Mouse (Mus musculus): ENCODE measurements around the gene Noxo1. TPM values are rescaled to one million over a fixed set of nuclear protein-coding genes. Genes with fewer than 3 reads are reported as not detected.

Noxo1 gene
- 3.9 TPM for total RNA-seq (2023)

GRCm38 (mm10) chr17:24696011-24696697 is at the start of gene Noxo1, which contains the start of gene Gfer:
Gene Noxo1, plus strand, starts transcription at chr17:24696234.
Gene Gfer, minus strand, starts transcription at chr17:24696156.

GRCm38 (mm10) chr17:24650070-24650616 is 45.9 kb upstream of the Noxo1 start, which contains the start of gene Slc9a3r2:
Gene Slc9a3r2, minus strand, starts transcription at chr17:24650327.

DNA sequence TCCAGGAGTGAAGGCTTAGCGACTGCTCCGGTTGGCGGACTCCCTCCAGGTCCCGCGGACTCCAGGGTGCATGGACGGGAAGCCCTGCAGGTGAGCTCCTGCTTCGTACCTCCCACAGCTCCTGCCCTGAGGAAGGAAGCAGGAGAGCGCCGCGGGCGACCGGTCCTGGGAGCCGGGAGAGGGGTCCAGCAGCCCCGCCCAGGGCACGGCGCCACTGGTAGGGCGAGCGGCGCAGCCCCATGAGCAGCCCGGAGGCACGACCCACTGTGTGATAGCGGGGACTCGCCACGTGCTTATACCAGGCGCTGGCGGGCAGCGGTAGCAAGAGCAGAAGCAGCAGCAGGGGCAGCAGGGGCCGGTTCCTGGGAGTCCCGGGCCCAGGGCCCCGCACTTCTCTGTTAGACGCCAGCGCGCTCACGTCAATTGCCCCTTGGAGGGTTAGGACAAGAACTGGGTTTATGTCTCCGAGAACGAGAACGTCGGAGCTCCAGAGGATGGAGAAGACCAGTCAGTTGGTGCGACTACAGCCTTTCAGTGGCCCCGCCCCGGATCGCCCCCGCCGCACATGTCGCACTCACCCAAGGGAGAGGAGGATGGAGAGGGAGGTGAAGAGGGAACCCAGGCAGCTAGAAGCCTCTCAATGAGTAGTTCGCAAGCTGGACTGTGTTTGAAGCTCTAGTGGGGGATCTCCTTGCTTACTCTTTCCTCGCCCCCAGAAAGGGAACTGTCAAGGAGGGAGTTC is 37.8 kb upstream of the Noxo1 start, which contains the start of gene Npw:
Gene Npw, minus strand, starts transcription at position 441 of the 742 bp plus-strand sequence.

DNA sequence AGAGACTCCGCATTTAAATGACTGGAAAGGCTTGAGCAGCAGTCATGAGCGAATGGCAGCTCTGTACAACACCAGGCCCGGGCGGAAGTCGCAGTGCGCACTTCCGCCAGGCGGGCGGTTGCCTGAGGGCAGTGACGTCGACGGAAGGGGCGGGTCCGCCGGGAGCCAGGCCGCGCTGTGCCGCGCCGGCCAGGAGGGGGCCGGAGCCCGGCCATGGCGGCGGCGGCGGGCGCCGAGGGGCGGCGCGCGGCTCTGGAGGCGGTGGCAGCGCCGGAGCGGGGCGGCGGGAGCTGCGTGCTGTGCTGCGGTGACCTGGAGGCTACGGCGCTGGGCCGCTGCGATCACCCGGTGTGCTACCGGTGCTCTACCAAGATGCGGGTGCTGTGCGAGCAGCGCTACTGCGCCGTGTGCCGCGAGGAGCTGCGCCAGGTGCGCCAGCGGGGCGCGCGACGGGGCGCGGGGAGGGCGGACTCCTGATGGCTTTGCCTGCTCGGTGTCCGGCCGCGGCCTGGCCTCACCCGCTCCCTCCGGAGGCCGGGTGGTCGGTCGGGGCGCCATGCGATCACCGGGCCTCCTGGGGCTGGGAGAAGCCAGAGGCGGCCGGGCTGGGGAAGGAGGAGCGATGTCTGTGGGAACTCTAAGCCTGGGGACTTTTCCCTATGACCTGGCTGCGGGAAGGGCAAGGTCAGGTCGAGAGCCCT is 26.3 kb upstream of the Noxo1 start, which contains the start of gene Zfp598:
Gene Zfp598, plus strand, starts transcription at position 143 of the 701 bp plus-strand sequence.

GRCm38 (mm10) chr17:24689251-24690081 is 6.6 kb upstream of the Noxo1 start, which contains the start of gene Syngr3:
Gene Syngr3, minus strand, starts transcription at chr17:24689955.

GRCm38 (mm10) chr17:24706982-24707800 is 11.2 kb downstream of the Noxo1 start, which contains the start of gene Tbl3:
Gene Tbl3, minus strand, starts transcription at chr17:24707660.

DNA sequence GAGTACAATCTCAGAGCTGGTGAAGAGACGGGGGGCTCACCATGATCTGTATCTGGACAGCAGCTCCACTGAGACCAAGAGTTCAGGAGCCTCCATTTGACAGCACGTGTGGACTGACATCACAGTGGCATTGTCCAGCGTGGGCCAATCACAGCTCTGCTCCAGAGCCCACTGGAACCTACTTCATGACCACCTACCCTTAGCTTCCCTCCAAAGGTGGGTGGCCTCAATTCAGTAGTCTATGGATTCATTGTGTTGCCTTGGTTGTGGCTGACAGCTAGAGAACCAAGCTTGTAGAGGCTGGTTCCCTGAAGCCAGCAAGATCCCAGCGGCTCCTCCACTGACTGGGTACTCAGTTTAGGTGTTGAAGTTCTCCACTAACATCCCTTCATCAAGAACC is 21.9 kb downstream of the Noxo1 start, which contains the start of the genes Rnf151 and Rps2:
Gene Rnf151, minus strand, starts transcription at position 121 of the 400 bp plus-strand sequence.
Gene Rps2, plus strand, starts transcription at position 174 of the 400 bp plus-strand sequence.

DNA sequence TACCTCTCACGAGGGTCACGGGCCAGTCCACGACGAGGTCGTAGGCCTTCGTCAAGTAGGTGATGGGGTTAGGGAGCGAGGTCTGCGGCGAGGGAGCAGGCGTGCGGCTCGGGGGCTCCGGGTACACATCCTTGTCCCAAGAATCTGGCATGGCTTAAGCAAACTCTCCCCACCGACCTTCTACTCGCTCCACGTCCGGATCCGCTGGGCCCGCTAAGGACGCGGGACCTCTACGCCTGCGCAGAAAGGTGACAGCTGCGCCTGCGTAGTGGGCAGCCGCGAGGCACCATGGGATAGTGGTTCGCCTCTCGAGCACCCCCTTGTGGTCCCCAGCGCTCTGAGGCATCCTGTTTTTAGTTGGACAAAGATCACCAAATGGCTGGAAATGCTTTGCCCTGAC is 28.1 kb downstream of the Noxo1 start, which contains the start of gene Ndufb10:
Gene Ndufb10, minus strand, starts transcription at position 295 of the 400 bp plus-strand sequence.

DNA sequence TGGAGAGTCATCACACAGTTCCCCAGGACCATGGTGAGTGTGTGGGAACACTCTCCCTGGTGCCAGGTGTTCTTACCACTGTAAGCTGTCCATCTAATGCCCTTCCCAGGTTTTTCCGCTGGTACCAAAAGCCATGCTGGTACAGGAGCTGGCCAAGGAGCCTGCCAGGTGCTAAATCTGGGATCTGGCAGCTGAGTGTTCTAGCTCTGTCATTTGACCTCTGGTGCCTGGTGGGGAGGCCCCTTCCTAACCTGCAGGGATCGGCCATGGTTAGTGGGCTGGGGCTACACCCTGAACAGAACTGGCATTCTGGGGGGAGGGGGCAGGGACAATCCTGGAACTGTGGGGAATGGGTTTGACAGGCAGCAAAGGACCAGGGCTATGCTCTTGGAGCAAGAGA is 31.6 kb downstream of the Noxo1 start, which contains the start of gene Rpl3l:
Gene Rpl3l, plus strand, starts transcription at position 203 of the 400 bp plus-strand sequence.

DNA sequence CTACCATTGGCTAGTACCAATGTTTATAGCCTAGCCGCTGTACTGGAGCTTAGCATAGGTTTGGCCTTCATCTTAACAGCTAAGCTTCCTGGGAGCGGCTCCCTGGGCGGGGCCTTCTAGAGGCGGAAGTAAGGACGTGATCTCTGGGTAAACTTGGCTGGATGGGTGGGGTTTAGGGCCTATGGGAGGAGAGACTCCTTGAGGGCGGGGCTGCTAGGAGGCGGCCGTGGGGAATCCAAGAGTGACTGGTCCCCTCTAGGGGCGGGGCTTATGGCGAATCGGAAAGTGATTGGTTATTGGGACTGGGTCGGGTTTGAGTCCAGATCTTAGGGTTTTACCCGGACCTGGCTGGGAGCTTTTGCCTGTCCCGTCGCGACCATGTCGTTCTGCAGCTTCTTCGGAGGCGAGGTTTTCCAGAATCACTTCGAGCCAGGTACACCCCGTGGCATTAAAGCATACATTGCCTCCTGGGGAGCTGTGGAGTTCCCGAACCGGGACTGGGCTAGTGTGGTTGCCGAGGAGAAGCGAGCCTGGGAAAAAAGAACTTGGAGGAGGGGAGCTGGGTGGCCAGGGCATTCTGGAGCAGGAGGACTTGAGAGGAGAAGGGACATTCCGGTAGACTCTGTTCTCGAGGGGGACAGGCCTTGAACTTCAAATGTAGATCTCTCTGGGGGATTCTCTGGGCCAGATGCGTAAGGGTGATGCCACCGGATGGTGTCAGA is 40.5 kb downstream of the Noxo1 start, which contains the start of gene Msrb1:
Gene Msrb1, plus strand, starts transcription at position 313 of the 722 bp plus-strand sequence.

Other genes with a start within 250 kb of the Noxo1 start
- 80.5 TPM for gene E4f1, start 225.9 kb upstream of the Noxo1 start, total RNA-seq (2023)
- gene Pgp, start 225.8 kb upstream of the Noxo1 start, total RNA-seq (2023), result 13.1 TPM
- gene Bricd5, start 222.3 kb upstream of the Noxo1 start, total RNA-seq (2023), result 0.89 TPM
- gene Mlst8, start 217.2 kb upstream of the Noxo1 start, total RNA-seq (2023), result 23.8 TPM
- not detected for gene Caskin1, start 207.6 kb upstream of the Noxo1 start, total RNA-seq (2023)
- gene Traf7, start 168.3 kb upstream of the Noxo1 start, total RNA-seq (2023), result 179 TPM
- gene Rab26, start 162.0 kb upstream of the Noxo1 start, total RNA-seq (2023), result 1.5 TPM
- gene Pkd1, start 146.4 kb upstream of the Noxo1 start, total RNA-seq (2023), result 107 TPM
- 62.2 TPM for gene Tsc2, start 63.6 kb upstream of the Noxo1 start, total RNA-seq (2023)
- 4.5 TPM for gene Nthl1, start 63.6 kb upstream of the Noxo1 start, total RNA-seq (2023)
- 0.74 TPM for gene Slc9a3r2, start 45.9 kb upstream of the Noxo1 start, total RNA-seq (2023)
- gene Npw, start 37.8 kb upstream of the Noxo1 start, total RNA-seq (2023), result not detected
- 65.9 TPM for gene Zfp598, start 26.5 kb upstream of the Noxo1 start, total RNA-seq (2023)
- gene Syngr3, start 6.3 kb upstream of the Noxo1 start, total RNA-seq (2023), result not detected
- 19.5 TPM for gene Gfer, start 78 bp upstream of the Noxo1 start, total RNA-seq (2023)
- gene Tbl3, start 11.4 kb downstream of the Noxo1 start, total RNA-seq (2023), result 24.9 TPM
- not detected for gene Rnf151, start 21.8 kb downstream of the Noxo1 start, total RNA-seq (2023)
- 1,499 TPM for gene Rps2, start 21.9 kb downstream of the Noxo1 start, total RNA-seq (2023)
- 70.6 TPM for gene Ndufb10, start 28.2 kb downstream of the Noxo1 start, total RNA-seq (2023)
- gene Rpl3l, start 31.6 kb downstream of the Noxo1 start, total RNA-seq (2023), result not detected
- 37.8 TPM for gene Msrb1, start 40.4 kb downstream of the Noxo1 start, total RNA-seq (2023)
- gene Hs3st6, start 56.8 kb downstream of the Noxo1 start, total RNA-seq (2023), result not detected
- gene Meiob, start 108.1 kb downstream of the Noxo1 start, total RNA-seq (2023), result not detected
- 33.2 TPM for gene Hagh, start 143.9 kb downstream of the Noxo1 start, total RNA-seq (2023)
- 2.7 TPM for gene Fahd1, start 154.1 kb downstream of the Noxo1 start, total RNA-seq (2023)
- not detected for gene Igfals, start 169.8 kb downstream of the Noxo1 start, total RNA-seq (2023)
- 52.8 TPM for gene Nubp2, start 190.1 kb downstream of the Noxo1 start, total RNA-seq (2023)
- 31.2 TPM for gene Spsb3, start 190.4 kb downstream of the Noxo1 start, total RNA-seq (2023)
- gene Eme2, start 198.9 kb downstream of the Noxo1 start, total RNA-seq (2023), result 59.7 TPM
- 45.5 TPM for gene Mrps34, start 198.9 kb downstream of the Noxo1 start, total RNA-seq (2023)
- gene Nme3, start 200.3 kb downstream of the Noxo1 start, total RNA-seq (2023), result 26.5 TPM
- gene Mapk8ip3, start 240.7 kb downstream of the Noxo1 start, total RNA-seq (2023), result 237 TPM